Mouse (Mus musculus) embryonic fibroblast, embryonic 13.5 days (primary cell): ENCODE measurements around the gene Fxyd2.

ENCODE experiments used
- CTCF ChIP-seq: IDR thresholded peaks from 2 replicates; pipeline ENCODE4 v1.5.1; 2011; ENCODE audit warnings: mild to moderate bottlenecking, control low read depth, low read length, moderate library complexity, borderline replicate concordance; ENCODE audit not compliant: insufficient read depth
- POLR2A ChIP-seq: IDR thresholded peaks from 2 replicates; pipeline ENCODE4 v1.6.1; 2011; ENCODE audit warnings: low read depth, mild to moderate bottlenecking, control low read depth, low read length, moderate library complexity

GRCm38 (mm10) chr9:45391299-45391698, 8.2 kb upstream of the Fxyd2 start:
- TF ChIP-seq POLR2A: no peak
- no peak for TF ChIP-seq CTCF
